Mouse (Mus musculus) brown adipose tissue, adult 24 weeks (tissue): ENCODE measurements around the gene Hcn3. TPM values are rescaled to one million over a fixed set of nuclear protein-coding genes. Genes with fewer than 3 reads are reported as not detected.

Experiments used
- H3K27ac ChIP-seq: fragments of 200-500 bp; replicated peaks from 2 replicates; pipeline ENCODE4 v1.5.1; 2012; ENCODE audit warnings: low read depth, mild to moderate bottlenecking, low read length
- H3K4me1 ChIP-seq: fragments of 200-500 bp; 2 replicates; pipeline ENCODE4 v1.6.1; 2012; ENCODE audit warnings: low read length, mixed read lengths; ENCODE audit not compliant: control insufficient read depth, insufficient read depth, insufficient read length
- H3K4me3 ChIP-seq: fragments of 200-500 bp; 2 replicates; pipeline ENCODE4 v1.5.1; 2012; ENCODE audit warnings: low read depth, mild to moderate bottlenecking, low read length, moderate library complexity; ENCODE audit not compliant: insufficient read depth
- polyA plus RNA-seq: library from polyadenylated mRNA; stranded (reverse); fragments of >200 nt; gene quantifications from 2 replicates; pipeline ENCODE4 v1.2.4, GENCODE M21; 2012; ENCODE audit not compliant: missing spikeins, insufficient read depth, insufficient read length

Gene Hcn3
- polyA plus RNA-seq, 1 experiment, result not detected

DNA sequence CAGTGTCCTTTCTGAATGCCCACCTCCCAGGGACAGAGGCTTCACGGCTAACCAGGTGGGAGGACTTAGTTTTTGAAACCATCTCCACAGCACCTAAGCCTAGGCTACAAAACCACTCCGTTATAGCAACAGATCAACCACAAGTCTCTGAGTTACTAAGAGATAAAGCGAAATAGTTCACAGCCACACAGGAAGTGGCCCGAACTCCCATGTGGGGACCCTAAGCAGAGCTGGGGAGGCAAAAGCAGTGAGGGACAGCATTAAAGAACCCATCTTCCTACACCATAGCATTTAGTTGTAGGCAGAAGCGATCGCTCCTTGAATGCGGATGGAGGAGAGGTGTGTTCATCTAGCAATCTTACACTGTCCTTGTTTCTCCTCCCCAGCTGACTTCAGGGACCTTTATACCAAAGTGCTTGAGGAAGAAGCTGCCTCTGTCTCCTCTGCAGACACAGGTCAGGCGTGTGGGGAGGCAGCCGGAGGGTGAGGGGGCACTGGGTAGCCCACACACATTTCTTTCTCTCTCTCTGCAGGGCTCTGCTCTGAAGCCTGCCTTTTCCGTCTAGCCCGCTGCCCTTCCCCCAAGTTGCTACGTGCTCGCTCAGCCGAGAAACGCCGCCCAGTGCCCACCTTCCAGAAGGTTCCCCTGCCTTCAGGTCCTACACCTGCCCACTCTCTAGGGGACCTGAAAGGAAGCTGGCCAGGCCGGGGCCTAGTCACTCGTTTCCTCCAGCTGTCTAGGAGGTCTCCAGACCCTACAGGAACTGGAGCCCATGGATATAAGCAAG is 27.9 kb upstream of the Hcn3 start:
- no peak overlapping the region for H3K27ac ChIP-seq
- no peak overlapping the region for H3K4me3 ChIP-seq
- H3K4me1 ChIP-seq, result no peaks in the 10 kb centered on the region; the same call in 1 of the 2 replicates

DNA sequence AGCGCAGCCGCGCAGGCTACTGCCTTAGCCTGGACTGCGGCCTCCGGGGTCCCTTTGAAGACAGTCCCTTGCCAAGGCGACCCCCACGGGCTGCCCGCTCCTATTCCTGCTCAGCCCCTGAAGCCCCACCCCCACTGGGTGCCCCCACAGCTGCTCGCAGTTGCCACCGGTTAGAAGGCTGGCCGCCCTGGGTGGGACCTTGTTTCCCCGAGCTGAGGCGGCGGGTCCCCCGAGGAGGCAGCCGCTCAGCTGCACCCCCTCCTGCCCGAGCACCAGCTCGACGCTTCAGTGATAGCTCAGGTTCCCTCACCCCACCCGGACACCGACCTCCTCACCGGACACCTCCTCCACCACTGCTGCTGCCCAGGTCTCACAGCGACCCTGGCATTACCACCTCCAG is 27.2 kb upstream of the Hcn3 start:
- H3K4me3 ChIP-seq, result no peak overlapping the region
- no peaks in the 10 kb centered on the region; the same call in 1 of the 2 replicates for H3K4me1 ChIP-seq
- H3K27ac ChIP-seq, result no peak overlapping the region

GRCm38 (mm10) chr3:89183959-89184315 is 23.9 kb upstream of the Hcn3 start:
- peak overlapping the region; percentile 54 for H3K4me3 ChIP-seq
- H3K4me1 ChIP-seq, result no peaks in the 10 kb centered on the region; the same call in 1 of the 2 replicates
- no peak overlapping the region for H3K27ac ChIP-seq

DNA sequence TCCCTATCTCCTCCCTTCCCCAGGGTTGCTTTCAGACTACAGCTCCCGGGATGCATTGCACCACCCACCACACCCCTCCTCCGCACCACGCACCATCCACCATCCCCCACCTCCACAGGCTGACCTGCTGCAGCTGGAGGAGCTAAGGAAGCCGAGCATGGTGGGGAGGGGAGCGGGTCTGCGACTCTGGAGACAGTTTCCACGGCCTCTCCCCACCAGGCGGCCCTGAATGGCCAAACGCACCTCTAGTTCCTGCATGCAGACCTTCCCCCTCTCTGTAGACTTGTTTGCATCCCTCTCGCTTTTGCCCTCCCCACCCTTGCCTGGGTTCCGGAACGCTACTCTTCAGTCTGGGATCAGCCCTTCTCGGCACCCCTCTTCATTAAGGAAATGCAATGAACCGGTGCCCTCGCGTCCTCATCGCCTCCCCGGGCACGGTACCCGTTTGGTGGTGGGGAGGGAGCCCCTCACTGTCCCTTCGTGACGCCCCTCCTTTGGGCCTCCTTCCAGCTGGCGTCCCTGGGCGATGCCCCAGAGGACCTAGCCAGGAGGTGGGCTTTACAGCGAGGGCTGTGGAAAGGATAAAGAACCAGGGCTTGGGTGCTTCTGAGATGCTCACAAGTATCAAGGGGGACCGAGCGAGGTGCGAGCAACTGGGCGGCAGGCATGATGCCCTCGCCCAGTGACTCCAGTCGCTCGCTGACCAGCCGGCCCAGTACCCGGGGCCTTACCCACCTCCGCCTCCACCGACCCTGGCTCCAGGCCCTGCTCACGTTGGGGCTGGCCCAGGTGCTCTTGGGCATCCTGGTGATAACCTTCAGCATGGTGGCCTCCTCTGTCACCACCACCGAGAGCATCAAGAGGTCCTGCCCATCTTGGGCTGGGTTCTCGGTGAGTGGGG is 23.3 kb upstream of the Hcn3 start, which contains the start of gene Fam189b:
Gene Fam189b (plus strand): TSS at position 86 of the 901 bp plus-strand sequence.
- Histone ChIP-seq H3K27ac (no peak within 1 kb of the TSS), H3K4me3 (peak within 1 kb of the TSS; percentile 54), H3K4me1 (peaks cover under 1% of the 10 kb centered on the region; the same call in 1 of the 2 replicates)

GRCm38 (mm10) chr3:89182531-89183057 is 22.6 kb upstream of the Hcn3 start:
- H3K4me1 ChIP-seq, result peaks cover 5% of the 10 kb centered on the region; the same call in 1 of the 2 replicates
- H3K27ac ChIP-seq, result no peak overlapping the region
- 0 out of 2 replicates have a peak overlapping the region, but pooled peaks have one; percentile 54 for H3K4me3 ChIP-seq

GRCm38 (mm10) chr3:89181749-89182500 is 21.9 kb upstream of the Hcn3 start:
- Histone ChIP-seq H3K4me1 (peaks cover 5% of the 10 kb centered on the region; the same call in 1 of the 2 replicates), H3K4me3 (no peak overlapping the region), H3K27ac (no peak overlapping the region)

GRCm38 (mm10) chr3:89179056-89179455 is 19.1 kb upstream of the Hcn3 start:
- Histone ChIP-seq H3K4me3 (no peak overlapping the region; the same call in 1 of the 2 replicates), H3K4me1 (0 out of 2 replicates have a peak, but pooled peaks cover 5% of the 10 kb centered on the region), H3K27ac (no peak overlapping the region)

GRCm38 (mm10) chr3:89178107-89178385 is 18.1 kb upstream of the Hcn3 start:
- H3K4me3 ChIP-seq, result peak overlapping the region; percentile 77
- peak overlapping the region; percentile 50 for H3K27ac ChIP-seq
- H3K4me1 ChIP-seq, result 0 out of 2 replicates have a peak, but pooled peaks cover 5% of the 10 kb centered on the region

DNA sequence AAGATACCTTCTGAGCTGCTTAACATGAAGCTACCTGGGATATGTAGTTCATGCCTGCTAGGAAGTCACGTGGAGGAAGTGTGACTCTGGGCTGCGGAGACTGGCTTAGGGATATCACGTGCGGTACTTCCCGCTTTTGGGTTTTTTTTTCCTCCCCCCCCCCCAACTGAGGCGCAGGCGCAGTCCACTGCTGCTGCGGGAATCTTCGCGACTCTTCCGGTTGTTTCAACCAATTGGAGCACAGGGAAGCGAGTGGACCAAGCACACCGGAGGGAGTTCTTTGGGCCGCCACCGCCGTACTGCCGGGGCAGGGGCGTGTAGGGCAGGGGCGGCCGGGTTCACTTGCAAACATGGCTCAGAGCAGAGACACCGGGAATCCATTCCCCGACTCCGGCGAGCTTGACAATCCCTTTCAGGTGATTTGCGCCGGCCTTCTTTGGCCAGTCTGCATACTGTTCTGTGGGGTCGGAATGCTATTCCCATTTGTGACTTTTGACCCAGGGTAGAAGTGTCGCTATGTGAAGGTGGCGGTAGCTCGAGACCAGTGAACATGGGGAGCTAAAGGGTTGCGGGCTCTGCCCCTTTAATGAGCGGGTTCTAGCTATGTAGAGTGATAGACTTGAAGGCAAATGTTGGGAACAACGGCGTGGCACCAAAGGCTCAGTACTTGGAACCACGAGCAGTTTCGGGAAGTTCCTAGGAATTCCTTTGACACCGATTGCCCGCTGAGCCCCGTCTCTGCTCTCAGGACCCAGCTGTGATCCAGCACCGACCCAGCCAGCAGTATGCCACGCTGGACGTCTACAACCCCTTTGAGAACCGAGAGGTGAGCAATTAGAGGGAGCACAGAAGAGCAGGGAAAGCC is 17.5 kb upstream of the Hcn3 start, which contains the start of gene Scamp3:
Gene Scamp3 (plus strand): TSS at position 232 of the 865 bp plus-strand sequence.
- 0 out of 2 replicates have a peak, but pooled peaks cover 5% of the 10 kb centered on the region for H3K4me1 ChIP-seq

GRCm38 (mm10) chr3:89176421-89176820 is 16.4 kb upstream of the Hcn3 start:
- H3K27ac ChIP-seq, result no peak overlapping the region
- H3K4me3 ChIP-seq, result no peak overlapping the region
- 0 out of 2 replicates have a peak, but pooled peaks cover 5% of the 10 kb centered on the region for H3K4me1 ChIP-seq

More for the DNA sequence above, 17.5 kb upstream of the Hcn3 start, which contains the start of gene Scamp3:
- H3K27ac ChIP-seq, result peak within 1 kb of the TSS; percentile 50
- peak within 1 kb of the TSS; percentile 77 for H3K4me3 ChIP-seq

- 0 out of 2 replicates have a peak, but pooled peaks cover 5% of the 10 kb centered on the region for H3K4me1 ChIP-seq
- no peak overlapping the region for H3K27ac ChIP-seq
- no peak overlapping the region for H3K4me3 ChIP-seq
Measured at GRCm38 (mm10) chr3:89175544-89175943, 15.5 kb upstream of the Hcn3 start.

GRCm38 (mm10) chr3:89174844-89175243 is 14.8 kb upstream of the Hcn3 start:
- H3K27ac ChIP-seq, result no peak overlapping the region
- H3K4me3 ChIP-seq, result no peak overlapping the region
- H3K4me1 ChIP-seq, result 0 out of 2 replicates have a peak, but pooled peaks cover 5% of the 10 kb centered on the region

DNA sequence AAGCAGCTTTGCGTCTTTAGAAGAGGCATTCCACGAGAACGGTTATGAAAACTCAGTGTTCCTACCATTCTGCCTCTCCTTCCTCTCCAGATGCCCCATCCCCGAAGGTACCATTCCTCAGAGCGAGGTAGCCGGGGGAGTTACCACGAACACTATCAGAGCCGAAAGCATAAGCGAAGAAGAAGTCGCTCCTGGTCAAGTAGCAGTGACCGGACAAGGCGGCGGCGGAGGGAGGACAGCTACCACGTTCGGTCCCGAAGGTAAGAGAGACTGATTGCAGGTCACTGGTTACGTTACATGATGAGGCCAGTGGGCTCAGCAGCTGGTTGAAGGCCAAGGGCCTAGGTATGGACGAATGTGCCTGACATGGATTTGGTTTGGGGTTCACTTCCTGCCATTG is 6.9 kb upstream of the Hcn3 start:
- peaks cover 8% of the 10 kb centered on the region for H3K4me1 ChIP-seq
- H3K27ac ChIP-seq, result no peak overlapping the region
- no peak overlapping the region for H3K4me3 ChIP-seq
